Mouse (Mus musculus): ENCODE measurements around the gene Fgd6.

- no peak for TF ChIP-seq CTCF (IDR thresholded peaks at IDR 0.05; ENCODE audit: borderline replicate concordance, extremely low read depth, insufficient read depth, insufficient read length)
- no peak for TF ChIP-seq POLR2A (IDR thresholded peaks at IDR 0.05; ENCODE audit: borderline replicate concordance, extremely low read depth, insufficient read depth, insufficient read length, poor library complexity, severe bottlenecking)
Observed at GRCm38 (mm10) chr10:94020587-94020986, 15.2 kb upstream of the Fgd6 start.
